Mouse (Mus musculus) erythroblast, embryonic 14.5 days (primary cell): ENCODE measurements around the gene Sesn1.

Source experiments
- GATA1 ChIP-seq: IDR thresholded peaks from 2 replicates; pipeline ENCODE4 v1.6.1; 2012; ENCODE audit warnings: low read length, inconsistent platforms, mixed read lengths
- TAL1 ChIP-seq: IDR thresholded peaks from 3 replicates; pipeline ENCODE4 v1.6.1; 2012; ENCODE audit warnings: low read length, inconsistent platforms, mixed read lengths

- no peak for TF ChIP-seq GATA1
- no peak for TF ChIP-seq TAL1
Observed at GRCm38 (mm10) chr10:41818036-41818732, 8.4 kb downstream of the Sesn1 start.
